Mouse (Mus musculus): ENCODE data around the gene Mapk8ip2. TPM values are rescaled to one million over a fixed set of nuclear protein-coding genes. Genes with fewer than 3 reads are reported as not detected.

Mapk8ip2 gene
- polyA plus RNA-seq, 1 experiment from 2014 or later: 0.41 TPM

- peak overlapping the region; percentile 81; the same call in 1 of the 2 replicates for H3K9ac ChIP-seq (ENCODE audit: low read length)
Observed at GRCm38 (mm10) chr15:89475293-89475600, 21.5 kb downstream of the Mapk8ip2 start.

DNA sequence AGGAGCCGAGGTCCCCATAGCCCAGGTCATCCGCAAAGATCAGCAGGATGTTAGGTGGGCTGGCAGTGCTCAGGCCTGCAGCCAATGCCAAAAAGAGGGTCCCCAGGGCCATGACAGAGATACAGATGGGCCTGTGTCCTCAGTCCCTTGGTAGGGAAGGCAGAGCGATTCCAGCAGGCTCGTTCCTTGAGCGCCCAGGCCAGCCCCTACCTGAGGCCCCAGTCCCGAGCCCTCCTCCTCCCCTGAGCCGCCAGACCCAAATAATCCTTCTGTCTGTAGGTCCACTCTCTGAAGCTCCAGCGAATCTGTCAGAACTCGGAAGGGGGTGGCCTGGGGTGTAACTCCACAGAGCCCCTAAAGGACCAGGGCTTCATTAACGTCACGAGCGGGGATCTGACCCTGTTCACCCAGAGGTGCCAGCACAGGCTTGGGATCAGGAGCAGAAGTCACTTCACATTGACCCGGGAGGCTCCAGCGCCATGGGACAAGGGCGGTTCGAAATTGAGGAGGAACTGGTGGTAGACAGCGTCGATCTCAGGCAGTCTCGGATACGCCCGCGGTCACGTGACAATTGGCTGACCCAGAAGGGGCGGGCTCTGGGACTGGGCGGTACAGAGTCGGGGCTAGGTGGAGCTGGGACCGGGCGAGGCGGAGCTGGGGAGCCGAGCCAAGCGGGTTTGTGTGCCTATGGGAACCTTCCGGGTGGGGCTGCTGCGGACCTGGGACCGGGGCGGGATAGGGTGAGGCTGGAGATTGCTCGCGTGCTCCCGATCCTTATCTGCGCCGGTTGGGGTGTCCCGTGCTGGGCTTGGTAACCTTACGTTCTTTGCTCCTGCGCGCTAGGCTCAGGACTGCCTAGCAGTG, 22.1 kb downstream of the Mapk8ip2 start:
- Histone ChIP-seq H3K27me3 (ENCODE audit: control insufficient read depth, insufficient read depth, low read length) (no peaks in the 10 kb centered on the region), H3K27ac (replicated peaks in 1 of 2; ENCODE audit: control insufficient read depth in 1 of 2, insufficient read depth in 1 of 2, low read depth in 2 of 2, low read length in 2 of 2) (peak overlapping the region; percentile 66 to 81), H3K4me1 (ENCODE audit: control insufficient read depth in 2 of 2, insufficient read depth in 2 of 2, low read length in 2 of 2) (peaks cover 8 to 22% of the 10 kb centered on the region in 2 experiments; a peak in 3 of 4 replicates), H3K9ac (ENCODE audit: low read length) (peak overlapping the region; percentile 81), H3K4me3 (ENCODE audit: control insufficient read depth in 1 of 2, insufficient read depth in 1 of 2, low read depth in 1 of 2, low read length in 2 of 2) (peak overlapping the region; percentile 62 to 84), H3K36me3 (ENCODE audit: control insufficient read depth, insufficient read depth, low read length) (no peaks in the 10 kb centered on the region), H3K4me2 (ENCODE audit: low read length) (peak overlapping the region; percentile 94), H3K9me3 (ENCODE audit: control insufficient read depth, low read length) (no peaks in the 10 kb centered on the region)
- peak; percentile 96 for ATAC-seq (ENCODE audit: insufficient number of reproducible peaks, insufficient read depth, low FRiP score, low read depth)
- WGBS: 7% methylated on average over 44 of the region's 44 CpGs

More at GRCm38 (mm10) chr15:89475293-89475600, 21.5 kb downstream of the Mapk8ip2 start:
- H3K9me3 ChIP-seq (ENCODE audit: control insufficient read depth, low read length): no peaks in the 10 kb centered on the region
- no peak for ATAC-seq (ENCODE audit: insufficient number of reproducible peaks, insufficient read depth, low FRiP score, low read depth)
- WGBS: 88% methylated on average over 7 of the region's 7 CpGs
- H3K27me3 ChIP-seq (ENCODE audit: control insufficient read depth, insufficient read depth, low read length): no peaks in the 10 kb centered on the region
- H3K4me1 ChIP-seq (ENCODE audit: control insufficient read depth in 2 of 2, insufficient read depth in 2 of 2, low read length in 2 of 2): peaks cover 6 to 17% of the 10 kb centered on the region in 2 experiments; a peak in 3 of 4 replicates
- H3K4me2 ChIP-seq (ENCODE audit: low read length): peak overlapping the region; percentile 94
- peak overlapping the region; percentile 62 to 84 for H3K4me3 ChIP-seq (ENCODE audit: control insufficient read depth in 1 of 2, insufficient read depth in 1 of 2, low read depth in 1 of 2, low read length in 2 of 2)
- H3K27ac ChIP-seq (replicated peaks in 1 of 2; ENCODE audit: control insufficient read depth in 1 of 2, insufficient read depth in 1 of 2, low read depth in 2 of 2, low read length in 2 of 2): 0 out of 4 replicates have a peak overlapping the region, but pooled peaks of 1 of the 2 experiments have one; percentile 81
- H3K36me3 ChIP-seq (ENCODE audit: control insufficient read depth, insufficient read depth, low read length): no peaks in the 10 kb centered on the region

DNA sequence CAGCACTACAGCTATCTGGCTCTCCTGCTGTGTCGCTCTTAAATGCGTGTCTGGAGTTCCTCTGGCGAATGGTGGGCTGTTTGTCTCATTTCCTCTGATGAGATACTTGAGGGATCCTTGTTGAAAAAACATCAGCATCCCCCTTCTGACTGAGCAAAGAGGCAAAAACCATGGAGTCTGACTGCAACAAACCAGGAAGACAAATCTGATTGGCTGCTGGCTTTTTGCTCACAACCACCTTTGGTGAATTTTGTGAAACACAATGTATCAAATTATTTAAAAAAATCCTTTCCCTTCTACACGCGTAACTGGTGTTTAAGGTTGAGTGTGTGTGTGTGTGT, 22.7 kb downstream of the Mapk8ip2 start:
- Histone ChIP-seq H3K27ac (replicated peaks in 1 of 2; ENCODE audit: control insufficient read depth in 1 of 2, insufficient read depth in 1 of 2, low read depth in 2 of 2, low read length in 2 of 2) (peak overlapping the region; percentile 66 to 81), H3K9me3 (ENCODE audit: control insufficient read depth, low read length) (no peaks in the 10 kb centered on the region), H3K36me3 (ENCODE audit: control insufficient read depth, insufficient read depth, low read length) (no peaks in the 10 kb centered on the region), H3K4me2 (ENCODE audit: low read length) (peak overlapping the region; percentile 94), H3K27me3 (ENCODE audit: control insufficient read depth, insufficient read depth, low read length) (no peaks in the 10 kb centered on the region), H3K4me1 (ENCODE audit: control insufficient read depth in 2 of 2, insufficient read depth in 2 of 2, low read length in 2 of 2) (peaks cover 9 to 26% of the 10 kb centered on the region in 2 experiments; a peak in 3 of 4 replicates), H3K4me3 (ENCODE audit: control insufficient read depth in 1 of 2, insufficient read depth in 1 of 2, low read depth in 1 of 2, low read length in 2 of 2) (peak overlapping the region; percentile 62 to 84), H3K9ac (ENCODE audit: low read length) (peak overlapping the region; percentile 81)
- ATAC-seq (ENCODE audit: insufficient number of reproducible peaks, insufficient read depth, low FRiP score, low read depth): no peak
- WGBS: 6% methylated on average over 5 of the region's 5 CpGs

DNA sequence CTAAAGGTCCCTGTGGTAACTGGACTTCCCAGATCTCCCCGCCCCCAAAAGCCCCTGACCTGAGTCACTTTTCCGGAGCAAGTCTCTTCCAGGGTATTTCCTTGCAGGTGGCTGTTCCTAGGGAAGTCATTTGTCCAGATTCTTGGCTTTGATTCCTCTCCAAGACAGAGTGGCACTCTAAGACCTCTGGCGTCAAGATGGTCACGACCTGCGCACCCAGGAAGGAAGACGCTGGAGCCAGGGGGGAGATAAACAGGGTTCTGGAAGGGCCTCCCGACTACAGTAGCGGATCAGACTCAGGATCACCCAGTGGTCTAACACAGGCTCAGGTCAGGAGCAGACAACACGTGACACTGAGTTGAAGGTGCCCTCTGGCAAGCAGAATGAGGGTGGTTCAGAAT, 23.4 kb downstream of the Mapk8ip2 start, which contains the start of gene Arsa:
Gene Arsa (minus strand): TSS at position 335 of the 401 bp plus-strand sequence.
- peak within 1 kb of the TSS; percentile 66 to 81 for H3K27ac ChIP-seq (replicated peaks in 1 of 2; ENCODE audit: control insufficient read depth in 1 of 2, insufficient read depth in 1 of 2, low read depth in 2 of 2, low read length in 2 of 2)
- H3K9me3 ChIP-seq (ENCODE audit: control insufficient read depth, low read length): no peaks in the 10 kb centered on the region
- H3K9ac ChIP-seq (ENCODE audit: low read length): peak within 1 kb of the TSS; percentile 81
- ATAC-seq (ENCODE audit: insufficient number of reproducible peaks, insufficient read depth, low FRiP score, low read depth): no peak
- no peaks in the 10 kb centered on the region for H3K36me3 ChIP-seq (ENCODE audit: control insufficient read depth, insufficient read depth, low read length)
- 26% methylated on average over 9 of the region's 9 CpGs for WGBS
- peaks cover 9 to 26% of the 10 kb centered on the region in 2 experiments; a peak in 3 of 4 replicates for H3K4me1 ChIP-seq (ENCODE audit: control insufficient read depth in 2 of 2, insufficient read depth in 2 of 2, low read length in 2 of 2)
- no peaks in the 10 kb centered on the region for H3K27me3 ChIP-seq (ENCODE audit: control insufficient read depth, insufficient read depth, low read length)
- H3K4me3 ChIP-seq (ENCODE audit: control insufficient read depth in 1 of 2, insufficient read depth in 1 of 2, low read depth in 1 of 2, low read length in 2 of 2): peak within 1 kb of the TSS; percentile 62 to 84
- peak within 1 kb of the TSS; percentile 94 for H3K4me2 ChIP-seq (ENCODE audit: low read length)

DNA sequence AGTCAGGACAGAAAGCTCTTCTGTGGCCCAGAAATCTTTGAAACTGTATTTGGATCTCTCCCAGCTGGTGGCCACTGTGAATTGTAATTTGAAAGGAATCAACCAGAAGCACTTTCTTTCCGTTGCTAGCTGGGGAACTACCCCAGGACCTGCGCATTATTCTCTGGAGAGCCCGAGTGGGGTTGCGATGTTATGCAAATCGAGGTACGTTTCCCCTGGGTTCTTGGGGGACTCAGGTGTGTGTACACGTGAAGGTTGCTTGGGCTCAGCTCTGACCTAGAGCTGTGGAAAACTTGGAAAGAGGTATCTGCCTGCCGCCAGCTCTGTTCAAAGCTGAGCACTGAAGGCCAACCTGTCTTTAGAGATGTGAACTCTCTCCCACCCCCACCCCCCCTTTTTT, 24.1 kb downstream of the Mapk8ip2 start:
- Histone ChIP-seq H3K4me2 (ENCODE audit: low read length) (peak overlapping the region; percentile 13; the same call in 1 of the 2 replicates), H3K9ac (ENCODE audit: low read length) (no peak overlapping the region), H3K27me3 (ENCODE audit: control insufficient read depth, insufficient read depth, low read length) (no peaks in the 10 kb centered on the region), H3K36me3 (ENCODE audit: control insufficient read depth, insufficient read depth, low read length) (no peaks in the 10 kb centered on the region), H3K27ac (replicated peaks in 1 of 2; ENCODE audit: control insufficient read depth in 1 of 2, insufficient read depth in 1 of 2, low read depth in 2 of 2, low read length in 2 of 2) (no peak overlapping the region), H3K4me3 (ENCODE audit: control insufficient read depth in 1 of 2, insufficient read depth in 1 of 2, low read depth in 1 of 2, low read length in 2 of 2) (no peak overlapping the region), H3K9me3 (ENCODE audit: control insufficient read depth, low read length) (no peaks in the 10 kb centered on the region), H3K4me1 (ENCODE audit: control insufficient read depth in 2 of 2, insufficient read depth in 2 of 2, low read length in 2 of 2) (peaks cover 9 to 26% of the 10 kb centered on the region in 2 experiments; a peak in 3 of 4 replicates)
- 51% methylated on average over 8 of the region's 8 CpGs for WGBS
- no peak for ATAC-seq (ENCODE audit: insufficient number of reproducible peaks, insufficient read depth, low FRiP score, low read depth)

DNA sequence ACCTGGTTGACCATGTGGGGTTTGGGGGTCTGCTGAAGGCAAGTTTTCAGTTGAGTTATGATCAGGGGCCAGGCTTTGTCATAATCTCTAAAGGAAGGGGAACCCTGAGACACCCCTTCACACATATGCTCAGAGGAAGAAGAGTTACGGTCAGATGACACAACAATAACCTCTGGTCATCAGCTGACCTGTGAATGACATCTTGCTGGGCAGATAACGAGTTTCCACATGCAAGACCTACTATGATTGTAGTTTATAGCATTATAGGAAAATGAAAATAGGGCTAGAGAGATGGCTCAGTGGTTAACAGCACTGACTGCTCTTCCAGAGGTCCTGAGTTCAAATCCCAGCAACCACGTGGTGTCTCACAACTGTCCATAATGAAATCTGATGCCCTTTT, 24.9 kb downstream of the Mapk8ip2 start:
- Histone ChIP-seq H3K4me1 (ENCODE audit: control insufficient read depth in 2 of 2, insufficient read depth in 2 of 2, low read length in 2 of 2) (peaks cover 9 to 26% of the 10 kb centered on the region in 2 experiments; a peak in 3 of 4 replicates), H3K4me2 (ENCODE audit: low read length) (no peak overlapping the region), H3K36me3 (ENCODE audit: control insufficient read depth, insufficient read depth, low read length) (no peaks in the 10 kb centered on the region), H3K4me3 (ENCODE audit: control insufficient read depth in 1 of 2, insufficient read depth in 1 of 2, low read depth in 1 of 2, low read length in 2 of 2) (no peak overlapping the region), H3K27me3 (ENCODE audit: control insufficient read depth, insufficient read depth, low read length) (no peaks in the 10 kb centered on the region), H3K9me3 (ENCODE audit: control insufficient read depth, low read length) (no peaks in the 10 kb centered on the region), H3K27ac (replicated peaks in 1 of 2; ENCODE audit: control insufficient read depth in 1 of 2, insufficient read depth in 1 of 2, low read depth in 2 of 2, low read length in 2 of 2) (no peak overlapping the region), H3K9ac (ENCODE audit: low read length) (no peak overlapping the region)
- no peak for ATAC-seq (ENCODE audit: insufficient number of reproducible peaks, insufficient read depth, low FRiP score, low read depth)
- 80% methylated on average over 3 of the region's 3 CpGs for WGBS

GRCm38 (mm10) chr15:89480584-89480983, 26.9 kb downstream of the Mapk8ip2 start:
- Histone ChIP-seq H3K27ac (replicated peaks in 1 of 2; ENCODE audit: control insufficient read depth in 1 of 2, insufficient read depth in 1 of 2, low read depth in 2 of 2, low read length in 2 of 2) (peak overlapping the region; percentile 62 to 77), H3K4me3 (ENCODE audit: control insufficient read depth in 1 of 2, insufficient read depth in 1 of 2, low read depth in 1 of 2, low read length in 2 of 2) (no peak overlapping the region), H3K27me3 (ENCODE audit: control insufficient read depth, insufficient read depth, low read length) (no peaks in the 10 kb centered on the region), H3K4me2 (ENCODE audit: low read length) (no peak overlapping the region), H3K4me1 (ENCODE audit: control insufficient read depth in 2 of 2, insufficient read depth in 2 of 2, low read length in 2 of 2) (peaks cover 6 to 20% of the 10 kb centered on the region in 2 experiments; a peak in 3 of 4 replicates), H3K9ac (ENCODE audit: low read length) (no peak overlapping the region), H3K9me3 (ENCODE audit: control insufficient read depth, low read length) (no peaks in the 10 kb centered on the region), H3K36me3 (ENCODE audit: control insufficient read depth, insufficient read depth, low read length) (no peaks in the 10 kb centered on the region)
- WGBS: 37% methylated on average over 8 of the region's 8 CpGs
- ATAC-seq (ENCODE audit: insufficient number of reproducible peaks, insufficient read depth, low FRiP score, low read depth): no peak; the same call in 1 of the 2 replicates
